Mouse (Mus musculus) forebrain, embryonic 14.5 days (tissue): Measurements from ENCODE around the gene Ddx39b. TPM values are rescaled to one million over a fixed set of nuclear protein-coding genes. Genes with fewer than 3 reads are reported as not detected.
"Not testable (repeated sequence)": the region's sequence is repeated elsewhere in the genome, so short reads cannot be mapped to it uniquely, and the experiment has no call there.

Experiments used
- ATAC-seq: fragments of 200-750 bp; cut with Nextera tagmentation; 2 replicates; pipeline ENCODE4 v1.8.0; 2017; ENCODE audit warnings: mild to moderate bottlenecking, moderate library complexity
- DNase-seq: peaks from one replicate; pipeline ENCODE4 v3.0.0-alpha.2; 2015; ENCODE audit warnings: low spot score
- H3K27ac ChIP-seq: fragments of 300-500 bp; sonication (generic); 2 replicates; pipeline ENCODE4 v1.5.1; 2014; ENCODE audit warnings: low read depth, mild to moderate bottlenecking, control low read depth, low read length, moderate library complexity
- H3K27me3 ChIP-seq: fragments of 300-500 bp; sonication (generic); replicated peaks from 2 replicates; pipeline ENCODE4 v1.6.1; 2014; ENCODE audit warnings: low read length, control low read depth, mixed read lengths; ENCODE audit not compliant: control insufficient read depth, insufficient read depth
- H3K36me3 ChIP-seq: fragments of 300-500 bp; sonication (generic); 2 replicates; pipeline ENCODE4 v1.6.1; 2014; ENCODE audit warnings: low read length, control low read depth; ENCODE audit not compliant: control insufficient read depth, insufficient read depth
- H3K4me1 ChIP-seq: fragments of 300-500 bp; sonication (generic); 2 replicates; pipeline ENCODE4 v1.6.1; 2014; ENCODE audit warnings: antibody characterized with exemption, low read length, control low read depth; ENCODE audit not compliant: control insufficient read depth, insufficient read depth
- H3K4me2 ChIP-seq: fragments of 300-500 bp; sonication (generic); 2 replicates; pipeline ENCODE4 v1.6.1; 2014; ENCODE audit warnings: mild to moderate bottlenecking, control low read depth, low read length
- H3K4me3 ChIP-seq: fragments of 300-500 bp; sonication (generic); 2 replicates; pipeline ENCODE4 v1.5.1; 2014; ENCODE audit warnings: low read depth, low read length, control low read depth
- H3K9ac ChIP-seq: fragments of 300-500 bp; sonication (generic); 2 replicates; pipeline ENCODE4 v1.6.1; 2014; ENCODE audit warnings: mild to moderate bottlenecking, low read length, control low read depth, moderate library complexity
- H3K9me3 ChIP-seq: fragments of 300-500 bp; sonication (generic); replicated peaks from 2 replicates; pipeline ENCODE4 v1.6.1; 2016; ENCODE audit warnings: low read length, control low read depth, mixed read lengths; ENCODE audit not compliant: control insufficient read depth
- WGBS: fragments of 180-500 bp; shearing (Covaris S2); extraction: QIAGEN DNeasy Blood & Tissue Kit; methylation state at CpG from one replicate; pipeline ENCODE4 v1.1.7; 2014; 5-methylcytosine and 5-hydroxymethylcytosine counted together
- polyA plus RNA-seq: library from polyadenylated mRNA; unstranded; fragments of >200 nt; fragmentation: Nextera tagmentation; extraction: Ambion mirVana; gene quantifications from 2 replicates; pipeline ENCODE4 v1.2.1, GENCODE M21; 2014

Gene Ddx39b
- polyA plus RNA-seq, 1 experiment from 2014 or later: 478 TPM

GRCm38 (mm10) chr17:35278957-35279688 is 37.6 kb downstream of the Ddx39b start:
- Histone ChIP-seq H3K4me3 (no peak overlapping the region), H3K4me1 (no peaks in the 10 kb centered on the region), H3K27me3 (no peaks in the 10 kb centered on the region), H3K9ac (no peak overlapping the region), H3K27ac (no peak overlapping the region), H3K36me3 (no peaks in the 10 kb centered on the region), H3K4me2 (no peak overlapping the region), H3K9me3 (no peaks in the 10 kb centered on the region)
- DNase-seq (no peak), ATAC-seq (no peak)
- WGBS: 90% methylated on average over 13 of the region's 13 CpGs

GRCm38 (mm10) chr17:35280276-35280675 is 38.7 kb downstream of the Ddx39b start:
- H3K4me1 ChIP-seq: no peaks in the 10 kb centered on the region
- no peaks in the 10 kb centered on the region for H3K27me3 ChIP-seq

DNA sequence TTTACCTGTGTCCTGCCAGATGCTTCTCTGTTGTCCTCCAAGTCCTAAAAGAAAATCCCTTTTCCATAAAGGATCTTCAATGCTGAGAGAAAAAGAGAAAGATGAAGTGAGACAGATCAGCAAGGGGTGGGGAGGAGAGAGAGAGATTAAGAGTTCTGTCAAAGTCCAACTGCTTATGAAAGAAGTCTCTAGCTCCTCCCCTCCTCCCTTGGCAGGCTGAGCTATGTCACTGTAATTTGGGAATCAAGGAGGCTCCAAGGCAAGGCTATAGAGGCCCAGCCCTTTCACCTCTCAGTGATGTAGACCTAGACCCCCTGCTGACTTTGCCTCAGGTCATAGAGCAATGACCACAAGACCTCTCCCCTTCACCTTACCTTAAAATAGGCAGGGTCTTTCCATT is 43.9 kb downstream of the Ddx39b start:
- Histone ChIP-seq H3K4me3 (no peak overlapping the region), H3K27ac (no peak overlapping the region), H3K4me2 (no peak overlapping the region), H3K36me3 (no peaks in the 10 kb centered on the region), H3K9me3 (no peaks in the 10 kb centered on the region), H3K9ac (no peak overlapping the region), H3K27me3 (no peaks in the 10 kb centered on the region), H3K4me1 (no peaks in the 10 kb centered on the region)
- DNase-seq: no peak
- no peak for ATAC-seq

More at GRCm38 (mm10) chr17:35280276-35280675, 38.7 kb downstream of the Ddx39b start:
- DNase-seq: no peak
- H3K4me2 ChIP-seq: no peak overlapping the region
- 79% methylated on average over 3 of the region's 3 CpGs for WGBS
- no peak overlapping the region for H3K9ac ChIP-seq
- H3K4me3 ChIP-seq: no peak overlapping the region
- ATAC-seq: no peak
- H3K27ac ChIP-seq: no peak overlapping the region
- H3K9me3 ChIP-seq: no peaks in the 10 kb centered on the region
- H3K36me3 ChIP-seq: no peaks in the 10 kb centered on the region

DNA sequence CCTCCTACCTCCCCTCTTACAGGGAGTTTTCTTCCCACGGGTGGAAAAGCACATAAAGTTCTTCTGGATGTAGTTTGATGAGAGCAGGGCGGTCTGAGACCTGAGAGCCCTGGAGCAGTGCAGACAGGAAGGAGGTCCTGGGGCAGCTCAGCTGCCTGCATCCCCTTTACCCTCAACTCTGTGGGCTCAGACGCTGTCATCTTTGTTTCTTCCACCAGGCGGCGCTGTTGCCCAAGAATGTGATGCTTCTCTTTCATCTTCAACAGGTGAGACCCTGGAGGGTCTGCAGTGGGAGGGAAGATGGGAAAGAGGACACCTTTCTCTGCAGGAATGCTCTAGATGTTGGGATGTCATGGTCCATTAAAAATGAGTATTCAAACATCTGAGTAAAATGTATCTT is 54.2 kb downstream of the Ddx39b start:
- H3K9me3 ChIP-seq, ATAC-seq, H3K36me3 ChIP-seq, H3K4me2 ChIP-seq, H3K9ac ChIP-seq, H3K4me1 ChIP-seq, H3K4me3 ChIP-seq, H3K27me3 ChIP-seq, H3K27ac ChIP-seq: not testable (repeated sequence)
- DNase-seq: peak; percentile 16
- WGBS: 5% methylated on average over 5 of the region's 5 CpGs

DNA sequence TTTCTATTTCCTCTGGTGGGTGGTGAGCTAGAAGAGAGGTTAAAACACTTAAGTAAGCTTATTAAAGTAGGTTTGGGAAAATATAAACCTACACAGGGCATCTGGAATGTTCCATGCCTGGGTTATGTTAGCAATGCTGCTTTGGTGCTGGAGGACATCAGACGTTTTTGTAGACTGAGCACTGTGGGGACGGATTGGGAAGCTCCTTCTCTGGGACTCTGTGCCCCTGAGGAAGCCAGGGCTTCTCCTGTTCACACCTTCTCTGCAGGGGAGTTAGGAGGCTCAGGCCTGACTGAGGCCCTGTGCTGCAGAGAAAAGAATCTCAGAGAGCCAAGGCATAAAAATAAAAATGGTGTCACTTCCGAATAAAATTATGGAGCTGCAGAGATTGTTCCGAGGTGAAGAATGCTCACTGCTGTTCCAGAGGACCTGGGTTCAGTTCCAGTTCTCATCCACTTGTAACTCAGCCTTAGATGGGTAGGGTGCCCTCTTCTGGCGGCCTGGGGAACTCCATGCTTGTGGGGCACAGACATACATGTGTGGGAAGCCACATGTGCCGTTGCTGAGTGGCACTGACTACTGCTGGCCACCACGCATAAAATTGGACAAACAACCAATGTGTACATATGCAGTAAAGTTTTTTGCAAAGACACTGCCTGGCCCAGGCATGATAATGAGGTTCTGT is 58.9 kb downstream of the Ddx39b start:
- not testable (repeated sequence) for H3K27ac ChIP-seq, H3K9ac ChIP-seq, H3K9me3 ChIP-seq, H3K36me3 ChIP-seq, DNase-seq, H3K4me1 ChIP-seq, H3K4me3 ChIP-seq, ATAC-seq, H3K27me3 ChIP-seq, H3K4me2 ChIP-seq
- 87% methylated on average over 7 of the region's 7 CpGs for WGBS

DNA sequence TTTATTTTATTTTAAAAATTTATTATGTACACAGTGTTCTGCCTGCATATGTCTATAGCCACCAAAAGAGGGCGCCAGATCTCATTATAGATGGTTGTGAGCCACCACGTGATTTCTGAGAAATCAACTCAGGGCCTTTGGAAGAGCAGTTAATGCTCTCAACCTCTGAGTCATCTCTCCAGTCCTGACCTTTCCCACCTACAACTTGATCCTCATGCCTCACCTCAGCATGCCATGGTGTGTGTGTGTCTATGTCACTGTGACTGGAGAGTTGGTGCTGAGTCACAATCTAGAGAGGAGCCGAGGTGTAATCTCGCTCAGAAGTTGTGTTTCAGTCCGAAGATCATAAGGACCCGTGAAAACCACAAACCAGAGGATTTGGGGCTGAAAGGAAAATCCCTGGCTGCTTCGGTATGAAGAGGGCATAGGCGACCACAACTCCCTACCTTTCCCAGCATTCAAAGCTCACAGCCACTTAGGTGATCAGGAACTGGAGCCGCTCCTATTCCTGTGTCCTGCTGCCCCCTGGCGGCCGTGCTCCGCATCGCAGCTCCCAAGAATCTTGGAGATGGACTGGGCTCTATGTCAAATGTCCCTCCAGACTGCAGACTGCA is 60.2 kb downstream of the Ddx39b start:
- Histone ChIP-seq H3K9me3 (no peaks in the 10 kb centered on the region), H3K27ac (no peak overlapping the region), H3K36me3 (no peaks in the 10 kb centered on the region), H3K4me1 (no peaks in the 10 kb centered on the region), H3K4me2 (no peak overlapping the region), H3K9ac (no peak overlapping the region), H3K4me3 (no peak overlapping the region), H3K27me3 (no peaks in the 10 kb centered on the region)
- 21% methylated on average over 13 of the region's 13 CpGs for WGBS
- ATAC-seq (no peak), DNase-seq (peak; percentile 73)

- no peak for DNase-seq
- 90% methylated on average over 2 of the region's 2 CpGs for WGBS
- Histone ChIP-seq H3K4me2 (no peak overlapping the region), H3K9me3 (no peaks in the 10 kb centered on the region), H3K4me3 (no peak overlapping the region), H3K27ac (no peak overlapping the region), H3K27me3 (0 out of 2 replicates have a peak, but pooled peaks cover 4% of the 10 kb centered on the region), H3K36me3 (no peaks in the 10 kb centered on the region), H3K9ac (no peak overlapping the region), H3K4me1 (no peaks in the 10 kb centered on the region)
- no peak for ATAC-seq
Observed at GRCm38 (mm10) chr17:35303271-35303670, 61.7 kb downstream of the Ddx39b start.
